Mouse (Mus musculus) MEL (cell line): ENCODE results near the gene Xpa. TPM values are rescaled to one million over a fixed set of nuclear protein-coding genes. Genes with fewer than 3 reads are reported as not detected.

ENCODE experiments used
- DNase-seq: peaks from one replicate; pipeline ENCODE4 v3.0.0; 2011; ENCODE audit warnings: low read depth, low spot score
- H3K27ac ChIP-seq: 2 replicates; pipeline ENCODE4 v1.5.1; 2012; ENCODE audit warnings: low read depth, mild to moderate bottlenecking, control low read depth, low read length, moderate library complexity; ENCODE audit not compliant: control insufficient read depth
- H3K27me3 ChIP-seq, 2 experiments: fragments of 150-350 bp in 1 of 2; sonication (generic) in 1 of 2; 2 replicates each; pipeline ENCODE4 v1.6.1; 2012; ENCODE audit warnings: low read length in 2 of 2, mild to moderate bottlenecking in 2 of 2, improper control_type of control experiment in 1 of 2, moderate library complexity in 1 of 2; ENCODE audit not compliant: insufficient read depth in 2 of 2, control insufficient read depth in 1 of 2
- H3K36me3 ChIP-seq, 2 experiments: 2 replicates each; pipeline ENCODE4 v1.6.1; 2012 to 2014; ENCODE audit warnings: low read length in 2 of 2, improper control_type of control experiment in 1 of 2, inconsistent platforms in 1 of 2, mild to moderate bottlenecking in 1 of 2; ENCODE audit not compliant: insufficient read depth in 2 of 2, control insufficient read depth in 1 of 2
- H3K4me1 ChIP-seq, 2 experiments: fragments of 150-350 bp in 1 of 2; sonication (generic) in 1 of 2; 2 replicates each; pipeline ENCODE4 v1.6.1; 2012; ENCODE audit warnings: low read length in 2 of 2, improper control_type of control experiment in 1 of 2, mild to moderate bottlenecking in 1 of 2; ENCODE audit not compliant: insufficient read depth in 2 of 2, control insufficient read depth in 1 of 2
- H3K4me3 ChIP-seq, 2 experiments: fragments of 150-350 bp in 1 of 2; sonication (generic) in 1 of 2; 2 replicates each; pipeline ENCODE4 v1.5.1; 2012; ENCODE audit warnings: low read depth in 2 of 2, low read length in 2 of 2, mild to moderate bottlenecking in 2 of 2, moderate library complexity in 2 of 2, control low read depth in 1 of 2, improper control_type of control experiment in 1 of 2; ENCODE audit not compliant: control insufficient read depth in 1 of 2, insufficient read depth in 1 of 2
- H3K79me2 ChIP-seq: 2 replicates; pipeline ENCODE4 v1.6.1; 2012; ENCODE audit warnings: mild to moderate bottlenecking, low read length, moderate library complexity; ENCODE audit not compliant: control insufficient read depth, poor library complexity, insufficient read depth
- H3K9ac ChIP-seq: 2 replicates; pipeline ENCODE4 v1.6.1; 2012; ENCODE audit warnings: low read depth, mild to moderate bottlenecking, control low read depth, low read length, moderate library complexity; ENCODE audit not compliant: control insufficient read depth, poor library complexity, severe bottlenecking
- H3K9me3 ChIP-seq: fragments of 150-350 bp; sonication (generic); replicated peaks from 2 replicates; pipeline ENCODE4 v1.6.1; 2012; ENCODE audit warnings: mild to moderate bottlenecking, low read length, improper control_type of control experiment, moderate library complexity; ENCODE audit not compliant: insufficient read depth
- BHLHE40 ChIP-seq: IDR thresholded peaks from 2 replicates; pipeline ENCODE4 v1.6.1; 2012; ENCODE audit warnings: low read depth, mild to moderate bottlenecking, inconsistent platforms, low read length, improper control_type of control experiment, borderline replicate concordance
- CHD1 ChIP-seq: IDR thresholded peaks from 2 replicates; pipeline ENCODE4 v1.6.1; 2012; ENCODE audit warnings: low read depth, mild to moderate bottlenecking, inconsistent platforms, low read length, improper control_type of control experiment
- CHD2 ChIP-seq: IDR thresholded peaks from 2 replicates; pipeline ENCODE4 v1.6.1; 2011; ENCODE audit warnings: low read length, improper control_type of control experiment
- EP300 ChIP-seq, 2 experiments: IDR thresholded peaks; 2 replicates each; pipeline ENCODE4 v1.6.1; 2011; ENCODE audit warnings: improper control_type of control experiment in 2 of 2, low read length in 2 of 2, low read depth in 1 of 2, mild to moderate bottlenecking in 1 of 2
- GABPA ChIP-seq: IDR thresholded peaks from 2 replicates; pipeline ENCODE4 v1.6.1; 2012; ENCODE audit warnings: low read depth, mild to moderate bottlenecking, inconsistent platforms, low read length, improper control_type of control experiment, moderate library complexity
- HCFC1 ChIP-seq: IDR thresholded peaks from 2 replicates; pipeline ENCODE4 v1.6.1; 2012; ENCODE audit warnings: low read depth, mild to moderate bottlenecking, inconsistent platforms, low read length, improper control_type of control experiment, moderate library complexity
- JUND ChIP-seq: IDR thresholded peaks from 2 replicates; pipeline ENCODE4 v1.6.1; 2011; ENCODE audit warnings: low read depth, mild to moderate bottlenecking, improper control_type of control experiment, low read length
- MAZ ChIP-seq: IDR thresholded peaks from 2 replicates; pipeline ENCODE4 v1.6.1; 2012; ENCODE audit warnings: low read depth, mild to moderate bottlenecking, inconsistent platforms, low read length, improper control_type of control experiment
- MXI1 ChIP-seq: IDR thresholded peaks from 2 replicates; pipeline ENCODE4 v1.6.1; 2011; ENCODE audit warnings: mild to moderate bottlenecking, low read depth, low read length, improper control_type of control experiment
- MYC ChIP-seq: IDR thresholded peaks from 2 replicates; pipeline ENCODE4 v1.6.1; 2011; ENCODE audit warnings: low read depth, mild to moderate bottlenecking, low read length, improper control_type of control experiment, moderate library complexity
- POLR2A ChIP-seq, 2 experiments: IDR thresholded peaks; 2 replicates each; pipeline ENCODE4 v1.6.1; 2011 to 2012; ENCODE audit warnings: low read length in 2 of 2, mild to moderate bottlenecking in 2 of 2, control low read depth in 1 of 2, improper control_type of control experiment in 1 of 2, low read depth in 1 of 2, moderate library complexity in 1 of 2; ENCODE audit not compliant: control insufficient read depth in 1 of 2, insufficient read depth in 1 of 2, poor library complexity in 1 of 2
- POLR2AphosphoS2 ChIP-seq: IDR thresholded peaks from 2 replicates; pipeline ENCODE4 v1.6.1; 2011; ENCODE audit warnings: low read length, improper control_type of control experiment
- RAD21 ChIP-seq: IDR thresholded peaks from 2 replicates; pipeline ENCODE4 v1.6.1; 2011; ENCODE audit warnings: mild to moderate bottlenecking, low read depth, low read length, improper control_type of control experiment
- RCOR1 ChIP-seq: IDR thresholded peaks from 2 replicates; pipeline ENCODE4 v1.6.1; 2012; ENCODE audit warnings: low read depth, mild to moderate bottlenecking, inconsistent platforms, low read length, improper control_type of control experiment
- TAL1 ChIP-seq: IDR thresholded peaks from 2 replicates; pipeline ENCODE4 v1.6.1; 2012; ENCODE audit warnings: mild to moderate bottlenecking, inconsistent platforms, low read length, moderate library complexity, mixed read lengths
- TCF12 ChIP-seq: IDR thresholded peaks from 2 replicates; pipeline ENCODE4 v1.6.1; 2014; ENCODE audit warnings: low read depth, mild to moderate bottlenecking, inconsistent platforms, low read length, improper control_type of control experiment, moderate library complexity
- USF1 ChIP-seq: IDR thresholded peaks from 2 replicates; pipeline ENCODE4 v1.6.1; 2014; ENCODE audit warnings: low read depth, mild to moderate bottlenecking, inconsistent platforms, low read length, improper control_type of control experiment, moderate library complexity
- USF2 ChIP-seq, 2 experiments: IDR thresholded peaks; 2 replicates each; pipeline ENCODE4 v1.6.1; 2011 to 2012; ENCODE audit warnings: improper control_type of control experiment in 2 of 2, low read length in 2 of 2, borderline replicate concordance in 1 of 2, inconsistent platforms in 1 of 2, low read depth in 1 of 2, mild to moderate bottlenecking in 1 of 2; ENCODE audit not compliant: insufficient read depth in 1 of 2
- ZKSCAN1 ChIP-seq: IDR thresholded peaks from 2 replicates; pipeline ENCODE4 v1.6.1; 2012; ENCODE audit warnings: low read depth, mild to moderate bottlenecking, inconsistent platforms, low read length, improper control_type of control experiment, moderate library complexity
- polyA plus RNA-seq, 2 experiments: library from polyadenylated mRNA; stranded (reverse) in 1 of 2; unstranded in 1 of 2; fragments of >175 nt in 1 of 2; fragments of >200 nt in 1 of 2; gene quantifications; 2 replicates each; pipeline versions ENCODE4 v1.2.1 to v1.2.4; 2012; ENCODE audit warnings: low replicate concordance in 2 of 2, low read depth in 1 of 2; ENCODE audit not compliant: insufficient read length in 2 of 2, insufficient read depth in 1 of 2, missing spikeins in 1 of 2
- total RNA-seq: library from RNA; depleted of rRNA; stranded (reverse); fragments of 300-350 nt; gene quantifications from 2 replicates; pipeline ENCODE4 v1.2.3, GENCODE M21; 2012

Gene Xpa
- total and polyA plus RNA-seq, 3 experiments: 11.4 to 24.0 TPM; not detected in 1

- Histone ChIP-seq H3K9ac (no peak overlapping the region), H3K27me3 (peaks cover 3 to 10% of the 10 kb centered on the region in 2 experiments; a peak in 3 of 4 replicates), H3K4me1 (no peaks in the 10 kb centered on the region), H3K9me3 (no peaks in the 10 kb centered on the region), H3K79me2 (no peaks in the 10 kb centered on the region), H3K4me3 (no peak overlapping the region), H3K27ac (no peak overlapping the region), H3K36me3 (no peaks in the 10 kb centered on the region)
- TF ChIP-seq TAL1 (no peak), HCFC1 (no peak)
- DNase-seq: no peak
These were observed 38.6 kb upstream of the Xpa start for GRCm38 (mm10) chr4:46234739-46235138.

GRCm38 (mm10) chr4:46226972-46227535 is 30.9 kb upstream of the Xpa start:
- DNase-seq: no peak
- no peak overlapping the region for H3K4me3 ChIP-seq
- no peaks in the 10 kb centered on the region for H3K4me1 ChIP-seq
- H3K36me3 ChIP-seq: no peaks in the 10 kb centered on the region
- H3K27me3 ChIP-seq: peaks cover 2 to 24% of the 10 kb centered on the region in 2 experiments
- no peaks in the 10 kb centered on the region for H3K79me2 ChIP-seq
- no peak overlapping the region for H3K27ac ChIP-seq
- no peaks in the 10 kb centered on the region for H3K9me3 ChIP-seq
- no peak overlapping the region for H3K9ac ChIP-seq
- TF ChIP-seq EP300 (IDR thresholded peaks at IDR 0.05; ENCODE audit: low read depth in 1 of 2, low read length in 2 of 2) (no peak), MXI1 (no peak), BHLHE40 (no peak), ZKSCAN1 (no peak), MYC (no peak)

DNA sequence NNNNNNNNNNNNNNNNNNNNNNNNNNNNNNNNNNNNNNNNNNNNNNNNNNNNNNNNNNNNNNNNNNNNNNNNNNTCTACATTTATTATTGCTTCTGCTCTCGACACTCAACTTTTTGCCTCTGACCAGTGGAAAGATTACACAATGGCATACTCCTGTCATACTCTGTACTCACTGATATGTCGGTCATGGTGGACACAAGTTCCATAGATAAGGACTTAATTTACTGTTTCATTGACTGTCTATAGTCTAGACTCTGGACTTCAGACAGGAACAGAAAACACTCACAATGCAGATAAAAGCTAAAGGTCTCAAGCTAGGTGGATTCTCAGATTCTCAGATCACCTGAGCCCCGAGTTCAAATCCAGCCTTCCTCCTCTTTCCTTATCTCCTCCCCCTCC is 25.0 kb upstream of the Xpa start:
- Histone ChIP-seq H3K36me3 (no peaks in the 10 kb centered on the region), H3K27ac (no peak overlapping the region), H3K9ac (no peak overlapping the region), H3K4me1 (no peaks in the 10 kb centered on the region), H3K27me3 (peaks cover 6 to 16% of the 10 kb centered on the region in 2 experiments), H3K9me3 (no peaks in the 10 kb centered on the region), H3K79me2 (no peaks in the 10 kb centered on the region), H3K4me3 (no peak overlapping the region)
- no peak for TF ChIP-seq POLR2A (IDR thresholded peaks at IDR 0.05; ENCODE audit: control insufficient read depth in 1 of 2, insufficient read depth in 1 of 2, low read depth in 1 of 2, low read length in 2 of 2, poor library complexity in 1 of 2)
- no peak for DNase-seq

- Histone ChIP-seq H3K9me3 (no peaks in the 10 kb centered on the region), H3K4me3 (no peak overlapping the region), H3K27ac (no peak overlapping the region), H3K4me1 (peaks cover 0 to 4% of the 10 kb centered on the region in 2 experiments; a peak in 2 of 4 replicates), H3K9ac (no peak overlapping the region), H3K36me3 (no peaks in the 10 kb centered on the region), H3K79me2 (no peaks in the 10 kb centered on the region), H3K27me3 (peaks cover 4 to 13% of the 10 kb centered on the region in 2 experiments)
- TF ChIP-seq MAZ: no peak
- no peak for TF ChIP-seq POLR2AphosphoS2
- TF ChIP-seq TCF12: no peak
- TF ChIP-seq USF1: no peak
- TF ChIP-seq JUND: no peak
- TF ChIP-seq CHD1: no peak
- TF ChIP-seq GABPA: no peak
- TF ChIP-seq USF2 (IDR thresholded peaks at IDR 0.05; ENCODE audit: borderline replicate concordance in 1 of 2, insufficient read depth in 1 of 2, low read depth in 1 of 2, low read length in 2 of 2): no peak
- TF ChIP-seq ZKSCAN1: no peak
- TF ChIP-seq CHD2: no peak
- TF ChIP-seq POLR2A (IDR thresholded peaks at IDR 0.05; ENCODE audit: control insufficient read depth in 1 of 2, insufficient read depth in 1 of 2, low read depth in 1 of 2, low read length in 2 of 2, poor library complexity in 1 of 2): no peak
- TF ChIP-seq RAD21: no peak
- no peak for TF ChIP-seq BHLHE40
- no peak for TF ChIP-seq RCOR1
- DNase-seq: no peak
These were observed 6.5 kb upstream of the Xpa start for GRCm38 (mm10) chr4:46202562-46203126.
